Mouse (Mus musculus): ENCODE measurements at regions not wholly inside any gene's neighbourhood (a gene's known extent, or its start where the extent isn't known, plus 50 kb on each side); places are given as distances from the start of the nearest gene placed in this dataset.

- TF ChIP-seq CTCF (conservative IDR thresholded peaks at IDR 0.05; ENCODE audit: insufficient read depth, insufficient read length, low read depth, low read length) = no peak
- TF ChIP-seq POLR2A (IDR thresholded peaks at IDR 0.05; ENCODE audit: low read depth, low read length) = no peak
Measured at GRCm38 (mm10) chr15:24635620-24636019, 777.9 kb downstream of the Basp1 start.
